ENCODE assay signal across 9 mouse cellular contexts in the genomic region with DNA sequence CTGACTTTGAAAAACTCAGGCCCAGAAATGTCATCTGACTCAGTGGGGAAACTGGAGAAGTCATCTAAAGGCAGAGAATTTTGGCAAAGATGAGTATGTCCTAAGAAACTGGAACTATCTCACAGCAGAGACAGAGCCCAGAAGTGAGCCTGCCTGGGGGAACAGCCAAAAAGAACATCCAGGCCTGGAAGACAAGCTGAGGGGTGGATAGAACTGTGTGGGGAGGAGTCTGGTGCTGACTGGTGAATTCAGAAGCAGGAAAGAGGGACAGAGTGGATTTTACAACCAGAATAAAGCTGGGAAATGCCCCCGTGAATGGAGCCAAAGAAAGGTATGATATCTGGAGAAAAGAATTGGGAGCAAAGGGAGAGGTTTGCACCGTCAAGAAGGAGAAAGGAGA. TPM values are rescaled to one million over a fixed set of nuclear protein-coding genes. Genes with fewer than 3 reads are reported as not detected.
DNase-seq lines count a peak whose midpoint lies in the region; ATAC-seq lines count a peak whose summit lies in the region.
"Had no signal": no experiment of that assay in that cellular context is flagged by ENCODE, and none has a peak within 500 bp of the region (broad histone marks: within the 10 kb centered on the region; RNA-seq: fewer than 3 reads in every experiment).

A gene (plus strand): TSS at position 225 of the 400 bp plus-strand sequence.

- no peak within 1 kb of the TSS for H3K9ac ChIP-seq in embryonic facial prominence, embryonic 12.5 days
- no peak within 1 kb of the TSS for H3K9ac ChIP-seq in midbrain, embryonic 13.5 days (replicated peaks)
- H3K9ac ChIP-seq: midbrain, embryonic 12.5 days had no signal

- no peaks in the 10 kb centered on the region for H3K36me3 ChIP-seq in embryonic facial prominence, embryonic 12.5 days
- no peaks in the 10 kb centered on the region for H3K36me3 ChIP-seq in midbrain, embryonic 13.5 days
- H3K36me3 ChIP-seq: midbrain, embryonic 12.5 days had no signal

- peak in 1 of 2 experiments; percentile 11 for DNase-seq in left cerebral cortex, adult 18-20 months (ENCODE audit: low spot score in 2 of 2)
- no peak for DNase-seq in left cerebral cortex, adult 11 months (ENCODE audit: low spot score)
- no peak for DNase-seq in thymus, postnatal 14 days
- no peak for DNase-seq in spleen, postnatal 36 days (ENCODE audit: low spot score in 2 of 2)

- no peaks in the 10 kb centered on the region for H3K9me3 ChIP-seq in embryonic facial prominence, embryonic 12.5 days
- no peaks in the 10 kb centered on the region for H3K9me3 ChIP-seq in midbrain, embryonic 13.5 days
- H3K9me3 ChIP-seq: midbrain, embryonic 12.5 days had no signal

- H3K4me2 ChIP-seq in embryonic facial prominence, embryonic 12.5 days (replicated peaks): no peak within 1 kb of the TSS
- H3K4me2 ChIP-seq in midbrain, embryonic 13.5 days (replicated peaks): no peak within 1 kb of the TSS
- H3K4me2 ChIP-seq: midbrain, embryonic 12.5 days had no signal

- H3K27ac ChIP-seq in embryonic facial prominence, embryonic 12.5 days: no peak within 1 kb of the TSS
- no peak within 1 kb of the TSS for H3K27ac ChIP-seq in midbrain, embryonic 13.5 days
- H3K27ac ChIP-seq: midbrain, embryonic 12.5 days had no signal

- no peaks in the 10 kb centered on the region for H3K4me1 ChIP-seq in embryonic facial prominence, embryonic 12.5 days
- no peaks in the 10 kb centered on the region for H3K4me1 ChIP-seq in midbrain, embryonic 13.5 days (replicated peaks)
- H3K4me1 ChIP-seq: midbrain, embryonic 12.5 days had no signal

- WGBS in embryonic facial prominence, embryonic 12.5 days: 76% methylated on average over 2 of the region's 2 CpGs
- WGBS in midbrain, embryonic 13.5 days: 62% methylated on average over 2 of the region's 2 CpGs

- H3K4me3 ChIP-seq in embryonic facial prominence, embryonic 12.5 days: no peak within 1 kb of the TSS
- no peak within 1 kb of the TSS for H3K4me3 ChIP-seq in midbrain, embryonic 13.5 days (replicated peaks)
- H3K4me3 ChIP-seq: midbrain, embryonic 12.5 days had no signal

- no peak for ATAC-seq in embryonic facial prominence, embryonic 12.5 days (ENCODE audit: insufficient number of reproducible peaks, insufficient read depth, low FRiP score, low TSS enrichment)
- ATAC-seq in hematopoietic stem cell, adult 5-6 weeks (replicated peaks in 1 of 2; ENCODE audit: insufficient read depth in 1 of 2, low FRiP score in 2 of 2, low TSS enrichment in 1 of 2, low read depth in 1 of 2, poor library complexity in 2 of 2, severe bottlenecking in 2 of 2): no peak
- ATAC-seq in megakaryocyte-erythroid progenitor cell, adult 5-6 weeks (replicated peaks; ENCODE audit: low FRiP score, low TSS enrichment, poor library complexity, severe bottlenecking): no peak
- ATAC-seq in midbrain, embryonic 13.5 days: no peak

- no peaks in the 10 kb centered on the region for H3K27me3 ChIP-seq in embryonic facial prominence, embryonic 12.5 days
- H3K27me3 ChIP-seq in midbrain, embryonic 13.5 days: no peaks in the 10 kb centered on the region
- H3K27me3 ChIP-seq: midbrain, embryonic 12.5 days had no signal

RNA-seq across cellular contexts. Expression of the gene that starts here (rescaled TPM):
- total RNA-seq in left cerebral cortex, adult 18-20 months (2021): 10 to 100 TPM; 34.4 to 54.5 TPM
- polyA plus RNA-seq in embryonic facial prominence, embryonic 12.5 days (2016; fragmentation: Nextera tagmentation; extraction: Ambion mirVana): 9.7 and 30.5 TPM in 2 replicates
- 29.0 and 76.0 TPM in 2 replicates for total RNA-seq in hematopoietic stem cell, adult 5-6 weeks (2017)
- 60.8 and 69.0 TPM in 2 replicates for total RNA-seq in megakaryocyte-erythroid progenitor cell, adult 5-6 weeks (2014; fragmentation: Nextera tagmentation)
- total RNA-seq in megakaryocyte-erythroid progenitor cell, adult 5-6 weeks (2017): 133 and 184 TPM in 2 replicates
- polyA plus RNA-seq in midbrain, embryonic 13.5 days (2015; fragmentation: Nextera tagmentation; extraction: Ambion mirVana): 0.55 and 1.3 TPM in 2 replicates
